Mouse (Mus musculus) lung, embryonic 16.5 days (tissue): ENCODE results near the gene Baiap2l1. TPM values are rescaled to one million over a fixed set of nuclear protein-coding genes. Genes with fewer than 3 reads are reported as not detected.
"Not testable (repeated sequence)": the region's sequence is repeated elsewhere in the genome, so short reads cannot be mapped to it uniquely, and the experiment has no call there.

ENCODE experiments used
- ATAC-seq: fragments of 200-750 bp; cut with Nextera tagmentation; 2 replicates; pipeline ENCODE4 v1.8.0; 2017; ENCODE audit warnings: low read depth, mild to moderate bottlenecking, moderate library complexity
- H3K27ac ChIP-seq: fragments of 300-500 bp; sonication (generic); 2 replicates; pipeline ENCODE4 v1.5.1; 2014; ENCODE audit warnings: mild to moderate bottlenecking, control low read depth, low read length
- H3K27me3 ChIP-seq: fragments of 300-500 bp; sonication (generic); 2 replicates; pipeline ENCODE4 v1.6.1; 2014; ENCODE audit warnings: low read depth, low read length, mixed read lengths; ENCODE audit not compliant: control insufficient read depth, insufficient read depth
- H3K36me3 ChIP-seq: fragments of 300-500 bp; sonication (generic); 2 replicates; pipeline ENCODE4 v1.6.1; 2014; ENCODE audit warnings: low read length; ENCODE audit not compliant: control insufficient read depth, insufficient read depth
- H3K4me1 ChIP-seq: fragments of 300-500 bp; sonication (generic); replicated peaks from 2 replicates; pipeline ENCODE4 v1.6.1; 2014; ENCODE audit warnings: low read length, mixed read lengths; ENCODE audit not compliant: control insufficient read depth, insufficient read depth
- H3K4me2 ChIP-seq: fragments of 300-500 bp; sonication (generic); 2 replicates; pipeline ENCODE4 v1.6.1; 2014; ENCODE audit warnings: low read depth, low read length, control low read depth
- H3K4me3 ChIP-seq: fragments of 300-500 bp; sonication (generic); 2 replicates; pipeline ENCODE4 v1.5.1; 2014; ENCODE audit warnings: mild to moderate bottlenecking, low read length, control low read depth
- H3K9ac ChIP-seq: fragments of 300-500 bp; sonication (generic); 2 replicates; pipeline ENCODE4 v1.6.1; 2014; ENCODE audit warnings: low read length, control low read depth
- H3K9me3 ChIP-seq: fragments of 300-500 bp; sonication (generic); 2 replicates; pipeline ENCODE4 v1.6.1; 2016; ENCODE audit warnings: low read length; ENCODE audit not compliant: control insufficient read depth
- WGBS: fragments of 180-500 bp; shearing (Covaris S2); extraction: QIAGEN DNeasy Blood & Tissue Kit; methylation state at CpG from one replicate; pipeline ENCODE4 v1.1.7; 2014; 5-methylcytosine and 5-hydroxymethylcytosine counted together
- polyA plus RNA-seq: library from polyadenylated mRNA; unstranded; fragments of >200 nt; fragmentation: Nextera tagmentation; extraction: Ambion mirVana; gene quantifications from 2 replicates; pipeline ENCODE4 v1.2.1, GENCODE M21; 2015

Gene Baiap2l1
- polyA plus RNA-seq, 1 experiment from 2014 or later: 12.2 TPM

- WGBS: 7% methylated on average over 10 of the region's 10 CpGs
- no peaks in the 10 kb centered on the region for H3K36me3 ChIP-seq
These were observed 643 bp upstream of the Baiap2l1 start for GRCm38 (mm10) chr5:144358592-144358917.

DNA sequence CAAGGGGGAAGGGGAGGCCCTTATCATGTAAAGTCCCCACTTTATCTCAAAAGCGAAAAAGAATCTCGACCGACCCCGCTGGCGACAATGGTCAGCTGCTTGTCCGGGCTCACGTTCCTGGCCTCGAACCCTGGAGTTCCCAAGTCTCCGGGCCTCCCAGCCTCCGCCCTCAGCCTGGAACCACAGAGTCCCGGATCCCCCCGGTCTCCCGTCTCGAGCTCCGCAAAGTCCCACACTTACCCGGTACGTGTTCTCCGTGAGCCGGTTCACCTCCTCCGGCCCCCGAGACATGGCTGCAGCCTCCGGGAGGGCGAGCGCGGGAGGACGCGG lies 396 bp downstream of the Baiap2l1 start:
- peak overlapping the region; percentile 90 for H3K4me2 ChIP-seq
- H3K4me3 ChIP-seq: peak overlapping the region; percentile 72
- peaks cover 2% of the 10 kb centered on the region; the same call in 1 of the 2 replicates for H3K4me1 ChIP-seq
- peak overlapping the region; percentile 78 for H3K9ac ChIP-seq
- H3K27ac ChIP-seq: peak overlapping the region; percentile 91
- no peak for ATAC-seq
- no peaks in the 10 kb centered on the region for H3K36me3 ChIP-seq
- under 1% methylated on average over 27 of the region's 27 CpGs for WGBS
- peaks cover 4% of the 10 kb centered on the region; the same call in 1 of the 2 replicates for H3K27me3 ChIP-seq
- no peaks in the 10 kb centered on the region for H3K9me3 ChIP-seq

More at GRCm38 (mm10) chr5:144358592-144358917, 643 bp upstream of the Baiap2l1 start:
- H3K27me3 ChIP-seq: peaks cover 4% of the 10 kb centered on the region; the same call in 1 of the 2 replicates
- peaks cover 2% of the 10 kb centered on the region; the same call in 1 of the 2 replicates for H3K4me1 ChIP-seq
- peak overlapping the region; percentile 72 for H3K4me3 ChIP-seq
- H3K9me3 ChIP-seq: no peaks in the 10 kb centered on the region
- H3K4me2 ChIP-seq: peak overlapping the region; percentile 90
- H3K27ac ChIP-seq: no peak overlapping the region
- peak overlapping the region; percentile 53 for H3K9ac ChIP-seq
- no peak for ATAC-seq

DNA sequence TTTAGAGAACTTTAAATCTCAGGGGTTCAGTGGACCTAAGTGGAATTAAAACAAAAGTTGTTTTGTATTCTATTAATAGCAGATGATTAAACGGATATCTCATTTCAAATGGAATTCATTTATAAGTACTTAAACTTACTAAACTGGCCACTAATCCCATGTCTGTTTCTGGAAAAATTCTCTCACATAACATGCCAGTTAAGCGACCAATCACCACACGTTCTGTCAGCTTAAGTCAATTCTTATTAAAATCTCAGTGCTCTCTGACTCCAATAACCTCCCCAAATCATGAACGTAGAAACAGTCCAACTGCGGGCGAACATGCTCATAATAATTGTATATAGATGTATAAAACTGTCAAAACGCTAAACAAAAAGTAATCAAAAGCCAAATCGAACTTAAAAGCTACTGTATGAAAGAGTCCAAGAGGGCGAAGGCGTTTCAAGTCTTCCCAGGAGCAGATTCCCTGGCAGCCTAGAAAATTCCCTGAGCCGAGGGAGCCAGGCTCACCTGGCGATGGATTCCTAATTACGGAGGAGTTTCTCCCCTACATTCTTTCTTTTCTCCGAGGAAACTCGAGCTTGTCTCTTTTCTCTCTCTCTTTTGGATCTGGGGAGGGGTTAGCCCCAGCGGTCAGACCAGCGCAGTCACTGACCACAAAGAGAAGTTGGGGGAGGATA lies 996 bp downstream of the Baiap2l1 start:
- H3K9ac ChIP-seq: peak overlapping the region; percentile 78
- H3K27me3 ChIP-seq: peaks cover 4% of the 10 kb centered on the region; the same call in 1 of the 2 replicates
- H3K36me3 ChIP-seq: no peaks in the 10 kb centered on the region
- no peaks in the 10 kb centered on the region for H3K9me3 ChIP-seq
- H3K27ac ChIP-seq: peak overlapping the region; percentile 91
- H3K4me1 ChIP-seq: peaks cover 2% of the 10 kb centered on the region; the same call in 1 of the 2 replicates
- peak overlapping the region; percentile 72 for H3K4me3 ChIP-seq
- 6% methylated on average over 17 of the region's 17 CpGs for WGBS
- H3K4me2 ChIP-seq: peak overlapping the region; percentile 90
- no peak for ATAC-seq

- no peak overlapping the region for H3K9ac ChIP-seq
- H3K4me2 ChIP-seq: no peak overlapping the region
- no peaks in the 10 kb centered on the region for H3K36me3 ChIP-seq
- 0 out of 2 replicates have a peak, but pooled peaks cover 2% of the 10 kb centered on the region for H3K4me1 ChIP-seq
- no peaks in the 10 kb centered on the region for H3K9me3 ChIP-seq
- no peak overlapping the region for H3K4me3 ChIP-seq
- peaks cover 4% of the 10 kb centered on the region; the same call in 1 of the 2 replicates for H3K27me3 ChIP-seq
- ATAC-seq: no peak
- no peak overlapping the region for H3K27ac ChIP-seq
- 73% methylated on average over 9 of the region's 9 CpGs for WGBS
These were observed 5.5 kb downstream of the Baiap2l1 start for GRCm38 (mm10) chr5:144352250-144353047.

- H3K9ac ChIP-seq: no peak overlapping the region
- no peak overlapping the region for H3K4me2 ChIP-seq
- no peaks in the 10 kb centered on the region for H3K36me3 ChIP-seq
- H3K4me3 ChIP-seq: no peak overlapping the region
- no peak for ATAC-seq
- H3K27ac ChIP-seq: no peak overlapping the region
- no peaks in the 10 kb centered on the region for H3K4me1 ChIP-seq
- H3K9me3 ChIP-seq: no peaks in the 10 kb centered on the region
- 29% methylated on average over 8 of the region's 8 CpGs for WGBS
- no peaks in the 10 kb centered on the region for H3K27me3 ChIP-seq
These were observed 6.7 kb downstream of the Baiap2l1 start for GRCm38 (mm10) chr5:144351185-144351584.

DNA sequence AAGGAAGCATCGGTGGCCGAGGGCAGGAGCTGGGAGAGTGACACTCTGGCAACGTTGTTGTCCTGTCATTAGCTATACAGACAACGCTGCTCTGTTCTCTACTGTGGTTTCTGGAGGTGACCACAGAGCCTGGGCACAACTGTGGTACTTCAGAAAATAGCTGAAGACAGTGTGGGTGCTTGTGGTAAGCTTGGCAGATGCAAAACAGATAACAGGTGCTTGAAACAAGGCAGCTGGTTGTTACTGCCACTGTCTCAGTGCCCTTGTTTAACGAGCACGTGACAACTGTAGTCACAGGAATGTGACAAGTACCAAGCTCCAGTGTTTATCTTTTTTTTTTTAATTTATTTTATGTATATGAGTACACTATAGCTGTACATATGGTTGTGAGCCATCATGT lies 13.3 kb downstream of the Baiap2l1 start:
- H3K4me3 ChIP-seq: no peak overlapping the region
- no peaks in the 10 kb centered on the region for H3K27me3 ChIP-seq
- no peak overlapping the region for H3K9ac ChIP-seq
- ATAC-seq: no peak
- no peak overlapping the region for H3K27ac ChIP-seq
- no peaks in the 10 kb centered on the region for H3K9me3 ChIP-seq
- no peaks in the 10 kb centered on the region for H3K36me3 ChIP-seq
- no peaks in the 10 kb centered on the region for H3K4me1 ChIP-seq
- no peak overlapping the region for H3K4me2 ChIP-seq
- WGBS: 68% methylated on average over 6 of the region's 6 CpGs

DNA sequence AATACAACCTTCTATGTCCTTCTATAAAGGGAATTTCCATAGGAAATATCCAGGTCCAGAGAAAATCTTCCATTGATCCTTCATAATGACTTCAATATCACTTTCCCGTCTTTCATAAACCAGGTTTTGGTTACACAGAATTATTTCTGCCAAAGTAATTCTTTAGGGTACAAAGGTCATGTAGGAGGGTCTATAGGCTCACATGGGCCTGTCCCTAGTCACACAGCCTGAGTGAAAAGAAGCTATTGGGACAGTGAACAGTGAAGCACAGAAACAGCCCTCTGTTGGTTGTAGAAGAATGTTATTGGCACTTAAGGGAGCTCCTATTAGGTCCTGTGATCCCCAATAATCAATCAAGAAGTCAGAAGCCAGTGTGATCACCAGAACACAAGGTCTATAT lies 16.8 kb downstream of the Baiap2l1 start:
- no peaks in the 10 kb centered on the region for H3K4me1 ChIP-seq
- H3K9me3 ChIP-seq: no peaks in the 10 kb centered on the region
- 78% methylated on average over 1 of the region's 1 CpGs for WGBS
- H3K36me3 ChIP-seq: no peaks in the 10 kb centered on the region
- no peak overlapping the region for H3K4me3 ChIP-seq
- H3K27me3 ChIP-seq: no peaks in the 10 kb centered on the region
- no peak overlapping the region for H3K27ac ChIP-seq
- no peak for ATAC-seq
- no peak overlapping the region for H3K9ac ChIP-seq
- no peak overlapping the region for H3K4me2 ChIP-seq

GRCm38 (mm10) chr5:144338787-144339186 lies 19.1 kb downstream of the Baiap2l1 start:
- no peak for ATAC-seq
- H3K36me3 ChIP-seq: no peaks in the 10 kb centered on the region
- 36% methylated on average over 1 of the region's 1 CpGs for WGBS
- H3K27me3 ChIP-seq: no peaks in the 10 kb centered on the region
- H3K27ac ChIP-seq: no peak overlapping the region
- H3K9ac ChIP-seq: no peak overlapping the region
- 0 out of 2 replicates have a peak, but pooled peaks cover 4% of the 10 kb centered on the region for H3K4me1 ChIP-seq
- H3K4me2 ChIP-seq: no peak overlapping the region
- no peak overlapping the region for H3K4me3 ChIP-seq
- H3K9me3 ChIP-seq: no peaks in the 10 kb centered on the region

DNA sequence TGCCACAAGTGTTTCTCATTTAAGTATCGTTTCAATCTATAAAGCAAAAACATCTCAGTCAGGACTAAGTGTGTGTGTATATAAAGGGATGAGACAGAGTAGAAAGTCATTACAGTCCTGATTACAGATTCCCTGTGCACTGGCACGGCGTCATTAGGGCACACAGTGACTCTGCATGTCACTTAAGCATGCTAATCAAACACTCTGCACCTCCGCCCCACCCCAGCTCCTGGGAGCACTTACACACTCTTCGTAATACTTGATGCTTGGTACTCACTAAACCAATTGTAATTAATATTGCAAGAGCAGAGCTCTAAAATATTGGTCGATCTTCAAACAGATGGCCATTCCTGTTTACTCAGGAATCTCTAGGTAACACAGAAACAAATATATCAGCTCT lies 22.6 kb downstream of the Baiap2l1 start:
- ATAC-seq, H3K4me3 ChIP-seq, H3K27ac ChIP-seq, H3K4me1 ChIP-seq, H3K4me2 ChIP-seq, H3K36me3 ChIP-seq, H3K27me3 ChIP-seq, H3K9me3 ChIP-seq, H3K9ac ChIP-seq: not testable (repeated sequence)
- WGBS: 34% methylated on average over 6 of the region's 6 CpGs
